Mouse (Mus musculus) C2C12 (cell line): ENCODE results near the gene Rps6ka5. TPM values are rescaled to one million over a fixed set of nuclear protein-coding genes. Genes with fewer than 3 reads are reported as not detected.

ENCODE experiments used
- H3K27me3 ChIP-seq: one replicate; pipeline ENCODE4 v1.6.1; 2011; ENCODE audit not compliant: control insufficient read depth, insufficient read depth, insufficient read length
- H3K36me3 ChIP-seq: one replicate; pipeline ENCODE4 v1.6.1; 2011; ENCODE audit not compliant: control insufficient read depth, insufficient read depth
- H3K4me3 ChIP-seq: one replicate; pipeline ENCODE4 v1.5.1; 2011; ENCODE audit warnings: mild to moderate bottlenecking, control low read depth; ENCODE audit not compliant: poor library complexity, insufficient read depth, severe bottlenecking
- H3K79me2 ChIP-seq: one replicate; pipeline ENCODE4 v1.6.1; 2011; ENCODE audit not compliant: control insufficient read depth, insufficient read depth
- H3K79me3 ChIP-seq: one replicate; pipeline ENCODE4 v1.6.1; 2011; ENCODE audit warnings: low read depth, control low read depth
- H3ac ChIP-seq: one replicate; pipeline ENCODE3; 2011; ENCODE audit warnings: low read depth; ENCODE audit not compliant: control insufficient read depth, insufficient read length
- CEBPB ChIP-seq: IDR thresholded peaks from one replicate; pipeline ENCODE4 v1.6.1; 2011; ENCODE audit warnings: low read depth, mild to moderate bottlenecking, control low read depth, moderate library complexity
- CTCF ChIP-seq: IDR thresholded peaks from one replicate; pipeline ENCODE4 v1.5.1; 2011; ENCODE audit not compliant: control insufficient read depth, insufficient read depth, insufficient read length
- FOSL1 ChIP-seq: IDR thresholded peaks from one replicate; pipeline ENCODE4 v1.8.0; 2011; ENCODE audit warnings: mild to moderate bottlenecking, low read length; ENCODE audit not compliant: poor library complexity, insufficient read depth, severe bottlenecking
- MAX ChIP-seq: IDR thresholded peaks from one replicate; pipeline ENCODE4 v1.6.1; 2011; ENCODE audit warnings: mild to moderate bottlenecking, control low read depth
- MYOD1 ChIP-seq: IDR thresholded peaks from one replicate; pipeline ENCODE4 v1.6.1; 2011; ENCODE audit warnings: low read depth; ENCODE audit not compliant: control insufficient read depth, insufficient read length
- MYOG ChIP-seq: IDR thresholded peaks from one replicate; pipeline ENCODE4 v1.6.1; 2011; ENCODE audit not compliant: control insufficient read depth, insufficient read length; ENCODE audit errors: extremely low read depth
- USF1 ChIP-seq: IDR thresholded peaks from one replicate; pipeline ENCODE4 v1.6.1; 2011; ENCODE audit warnings: low read depth, mild to moderate bottlenecking, control low read depth, moderate library complexity
- polyA plus RNA-seq: library from polyadenylated mRNA; unstranded; fragments of >200 nt; fragmentation: generic; extraction: Trizol; gene quantifications from one replicate; pipeline ENCODE4 v1.2.1, GENCODE M21; 2012; ENCODE audit warnings: missing spikeins

Rps6ka5 gene
- polyA plus RNA-seq, 1 experiment, result 0.92 TPM

- Histone ChIP-seq H3K4me3 (no peak overlapping the region), H3K27me3 (peaks cover 5% of the 10 kb centered on the region), H3ac (no peak overlapping the region), H3K79me2 (no peaks in the 10 kb centered on the region), H3K79me3 (no peaks in the 10 kb centered on the region), H3K36me3 (no peaks in the 10 kb centered on the region)
- TF ChIP-seq FOSL1 (no peak), MAX (no peak), USF1 (no peak), CTCF (no peak), MYOD1 (no peak), CEBPB (no peak), MYOG (no peak)
Observed at GRCm38 (mm10) chr12:100637886-100638285, 88.9 kb downstream of the Rps6ka5 start.

GRCm38 (mm10) chr12:100636733-100637132, 90.0 kb downstream of the Rps6ka5 start:
- Histone ChIP-seq H3K4me3 (no peak overlapping the region), H3K79me2 (no peaks in the 10 kb centered on the region), H3K27me3 (peaks cover 5% of the 10 kb centered on the region), H3K36me3 (no peaks in the 10 kb centered on the region), H3ac (no peak overlapping the region), H3K79me3 (no peaks in the 10 kb centered on the region)
- TF ChIP-seq MAX (no peak), CEBPB (no peak), MYOG (no peak), MYOD1 (no peak), USF1 (no peak), CTCF (no peak), FOSL1 (no peak)

GRCm38 (mm10) chr12:100636299-100636633, 90.5 kb downstream of the Rps6ka5 start:
- Histone ChIP-seq H3K4me3 (no peak overlapping the region), H3K79me3 (no peaks in the 10 kb centered on the region), H3K79me2 (no peaks in the 10 kb centered on the region), H3K36me3 (no peaks in the 10 kb centered on the region), H3K27me3 (peaks cover 5% of the 10 kb centered on the region), H3ac (no peak overlapping the region)
- TF ChIP-seq USF1 (no peak), MAX (no peak), MYOD1 (no peak), CEBPB (no peak), CTCF (no peak), MYOG (no peak), FOSL1 (no peak)

GRCm38 (mm10) chr12:100635601-100636298, 91.0 kb downstream of the Rps6ka5 start:
- Histone ChIP-seq H3K36me3 (no peaks in the 10 kb centered on the region), H3K27me3 (peaks cover 5% of the 10 kb centered on the region), H3ac (no peak overlapping the region), H3K79me2 (no peaks in the 10 kb centered on the region), H3K4me3 (no peak overlapping the region), H3K79me3 (no peaks in the 10 kb centered on the region)
- TF ChIP-seq MAX (no peak), CEBPB (no peak), CTCF (no peak), USF1 (no peak), FOSL1 (no peak), MYOG (no peak), MYOD1 (no peak)

- peaks cover 5% of the 10 kb centered on the region for H3K27me3 ChIP-seq
- H3K79me3 ChIP-seq, result no peaks in the 10 kb centered on the region
- H3K79me2 ChIP-seq, result no peaks in the 10 kb centered on the region
- H3K36me3 ChIP-seq, result no peaks in the 10 kb centered on the region
- TF ChIP-seq MYOD1, result no peak
- TF ChIP-seq CEBPB, result no peak
- TF ChIP-seq MAX, result no peak
- no peak for TF ChIP-seq FOSL1
- no peak for TF ChIP-seq MYOG
- TF ChIP-seq CTCF, result no peak
- TF ChIP-seq USF1, result no peak
- H3K4me3 ChIP-seq, result no peak overlapping the region
- H3ac ChIP-seq, result no peak overlapping the region
Observed at GRCm38 (mm10) chr12:100633231-100633630, 93.6 kb downstream of the Rps6ka5 start.

- H3ac ChIP-seq, result no peak overlapping the region
- no peak for TF ChIP-seq FOSL1
- no peak for TF ChIP-seq MYOG
- TF ChIP-seq CTCF, result no peak
- TF ChIP-seq USF1, result no peak
- no peak for TF ChIP-seq MYOD1
- no peak for TF ChIP-seq MAX
- no peak for TF ChIP-seq CEBPB
- H3K4me3 ChIP-seq, result no peak overlapping the region
- peaks cover 5% of the 10 kb centered on the region for H3K27me3 ChIP-seq
- no peaks in the 10 kb centered on the region for H3K79me2 ChIP-seq
- H3K79me3 ChIP-seq, result no peaks in the 10 kb centered on the region
- no peaks in the 10 kb centered on the region for H3K36me3 ChIP-seq
Observed at GRCm38 (mm10) chr12:100631286-100631685, 95.5 kb downstream of the Rps6ka5 start.
